ENCODE assay signal across 10 mouse cellular contexts in genomic region chrX:79760887-79761286, GRCm38 (mm10).
DNase-seq lines count a peak whose midpoint lies in the region; ATAC-seq and TF ChIP-seq lines count a peak whose summit lies in the region.
"Had no signal": no experiment of that assay in that cellular context is flagged by ENCODE, and none has a peak within 500 bp of the region (broad histone marks: within the 10 kb centered on the region; RNA-seq: fewer than 3 reads in every experiment).

No protein-coding gene starts in this region.

- no peak for TF ChIP-seq CTCF in liver, postnatal 0 days (IDR thresholded peaks at IDR 0.05; ENCODE audit: low read depth)

- peak; percentile 7 for DNase-seq in hindbrain, embryonic 11.5 days (ENCODE audit: low spot score)
- no peak for DNase-seq in hindbrain, embryonic 10.5 days (ENCODE audit: low spot score)
- peak; percentile 52 for DNase-seq in 3T3-L1 (ENCODE audit: low read depth, low spot score)
- DNase-seq in ES-E14 (ENCODE audit: low read depth, low spot score): no peak
- DNase-seq in layer of hippocampus, postnatal 10 days (ENCODE audit: low spot score in 2 of 2): peak; percentile 21 to 37
- DNase-seq in spleen, postnatal 36 days (ENCODE audit: low spot score in 2 of 2): no peak
- DNase-seq in liver, postnatal 0 days: no peak
- DNase-seq: thymus, postnatal 14 days had no signal

- no peaks in the 10 kb centered on the region for H3K4me1 ChIP-seq in hindbrain, embryonic 11.5 days (replicated peaks; ENCODE audit: control insufficient read depth, insufficient read depth, low read length)
- no peaks in the 10 kb centered on the region for H3K4me1 ChIP-seq in hindbrain, embryonic 10.5 days (replicated peaks)
- no peaks in the 10 kb centered on the region for H3K4me1 ChIP-seq in ES-E14 (ENCODE audit: control insufficient read depth in 2 of 2, insufficient read depth in 2 of 2, low read length in 2 of 2, poor library complexity in 1 of 2)
- H3K4me1 ChIP-seq in liver, postnatal 0 days (ENCODE audit: insufficient read depth): no peaks in the 10 kb centered on the region
- H3K4me1 ChIP-seq: limb, embryonic 12.5 days; midbrain, embryonic 10.5 days had no signal

- no peaks in the 10 kb centered on the region for H3K27me3 ChIP-seq in hindbrain, embryonic 11.5 days (ENCODE audit: control insufficient read depth, insufficient read depth, low read length)
- H3K27me3 ChIP-seq in hindbrain, embryonic 10.5 days (ENCODE audit: insufficient read depth, poor library complexity, severe bottlenecking): no peaks in the 10 kb centered on the region
- no peaks in the 10 kb centered on the region for H3K27me3 ChIP-seq in liver, postnatal 0 days (ENCODE audit: insufficient read depth, low read length)
- H3K27me3 ChIP-seq: limb, embryonic 12.5 days had no signal

- H3K36me3 ChIP-seq in hindbrain, embryonic 11.5 days (ENCODE audit: control insufficient read depth, insufficient read depth, low read length): no peaks in the 10 kb centered on the region
- no peaks in the 10 kb centered on the region for H3K36me3 ChIP-seq in hindbrain, embryonic 10.5 days
- H3K36me3 ChIP-seq in ES-E14 (ENCODE audit: control insufficient read depth, insufficient read depth, low read length, poor library complexity, severe bottlenecking): no peaks in the 10 kb centered on the region
- H3K36me3 ChIP-seq in liver, postnatal 0 days (replicated peaks; ENCODE audit: insufficient read depth, low read length): no peaks in the 10 kb centered on the region
- H3K36me3 ChIP-seq: limb, embryonic 12.5 days; midbrain, embryonic 10.5 days had no signal

- no peak overlapping the region for H3K4me3 ChIP-seq in hindbrain, embryonic 11.5 days (ENCODE audit: low read depth, low read length)
- no peak overlapping the region for H3K4me3 ChIP-seq in hindbrain, embryonic 10.5 days
- no peak overlapping the region for H3K4me3 ChIP-seq in ES-E14 (ENCODE audit: insufficient read depth in 1 of 2, low read depth in 1 of 2, low read length in 2 of 2, poor library complexity in 1 of 2, severe bottlenecking in 1 of 2)
- H3K4me3 ChIP-seq in liver, postnatal 0 days (ENCODE audit: low read depth, low read length): no peak overlapping the region
- H3K4me3 ChIP-seq: limb, embryonic 12.5 days; midbrain, embryonic 10.5 days had no signal

- H3K9me3 ChIP-seq in hindbrain, embryonic 11.5 days (ENCODE audit: control insufficient read depth, low read length): no peaks in the 10 kb centered on the region
- no peaks in the 10 kb centered on the region for H3K9me3 ChIP-seq in hindbrain, embryonic 10.5 days
- H3K9me3 ChIP-seq in ES-E14 (ENCODE audit: control insufficient read depth, insufficient read depth, low read depth, low read length): no peaks in the 10 kb centered on the region
- H3K9me3 ChIP-seq in liver, postnatal 0 days (ENCODE audit: low read length): no peaks in the 10 kb centered on the region
- H3K9me3 ChIP-seq: limb, embryonic 12.5 days; midbrain, embryonic 10.5 days had no signal

- in situ Hi-C loops in ES-E14 (cut with MboI; ENCODE audit: low sequenced_read_pairs in 2 of 2, unreplicated experiment in 2 of 2): no loop called here

- H3K4me2 ChIP-seq in hindbrain, embryonic 11.5 days (replicated peaks; ENCODE audit: low read depth, low read length): no peak overlapping the region
- no peak overlapping the region for H3K4me2 ChIP-seq in liver, postnatal 0 days (ENCODE audit: low read depth, low read length)
- H3K4me2 ChIP-seq: limb, embryonic 12.5 days had no signal

- no peak overlapping the region for H3K27ac ChIP-seq in hindbrain, embryonic 11.5 days (ENCODE audit: low read depth, low read length)
- no peak overlapping the region for H3K27ac ChIP-seq in hindbrain, embryonic 10.5 days
- H3K27ac ChIP-seq in ES-E14 (ENCODE audit: insufficient read depth, low read depth, low read length, poor library complexity, severe bottlenecking): no peak overlapping the region
- no peak overlapping the region for H3K27ac ChIP-seq in liver, postnatal 0 days (ENCODE audit: low read depth)
- H3K27ac ChIP-seq: limb, embryonic 12.5 days; midbrain, embryonic 10.5 days had no signal

- no peak for TF ChIP-seq EP300 in liver, postnatal 0 days (IDR thresholded peaks at IDR 0.05; ENCODE audit: low read depth)

- no peak for ATAC-seq in hindbrain, embryonic 11.5 days (ENCODE audit: low FRiP score)
- no peak for ATAC-seq in liver, postnatal 0 days

- no peak overlapping the region for H3K9ac ChIP-seq in hindbrain, embryonic 11.5 days (ENCODE audit: low read depth, low read length)
- H3K9ac ChIP-seq in ES-E14 (ENCODE audit: insufficient read depth, low read depth, low read length, poor library complexity, severe bottlenecking): no peak overlapping the region
- no peak overlapping the region for H3K9ac ChIP-seq in liver, postnatal 0 days (replicated peaks)
- H3K9ac ChIP-seq: limb, embryonic 12.5 days had no signal

TF ChIP-seq in ES-E14, 5 proteins besides CTCF, POLR2A, EP300 and RAD21:
- TF ChIP-seq HCFC1 (IDR thresholded peaks at IDR 0.05; ENCODE audit: borderline replicate concordance, insufficient read depth, low read length) (no peak), MAFK (IDR thresholded peaks at IDR 0.05; ENCODE audit: insufficient read depth, low read depth, low read length) (no peak), CHD2 (IDR thresholded peaks at IDR 0.05; ENCODE audit: low read depth, low read length) (no peak), ZC3H11A (IDR thresholded peaks at IDR 0.05; ENCODE audit: borderline replicate concordance, low read depth, low read length) (peak; percentile 29; the same call in 1 of the 2 replicates), ZNF384 (IDR thresholded peaks at IDR 0.05; ENCODE audit: low read depth, low read length) (no peak)

Comparison
In these comparisons a context has a peak if more than half of its experiments do, and no peak if none do; other contexts are left out.
1. DNase-seq: peak in hindbrain, embryonic 11.5 days (single experiment), 3T3-L1 (single experiment) and layer of hippocampus, postnatal 10 days (2 of 2); none in hindbrain, embryonic 10.5 days (single experiment), ES-E14 (single experiment), spleen, postnatal 36 days (0 of 2) and liver, postnatal 0 days (single experiment).